Mouse (Mus musculus) limb, embryonic 13.5 days (tissue): ENCODE data around the gene Slc6a20a. TPM values are rescaled to one million over a fixed set of nuclear protein-coding genes. Genes with fewer than 3 reads are reported as not detected.
A peak's percentile ranks its signal among the peaks of the same experiment; 100 is the strongest.

Experiments
- ATAC-seq: fragments of 200-750 bp; cut with Nextera tagmentation; 2 replicates; pipeline ENCODE4 v1.8.0; 2017; ENCODE audit warnings: low read depth, moderate number of reproducible peaks, moderate TSS enrichment; ENCODE audit not compliant: low FRiP score
- H3K27ac ChIP-seq: fragments of 300-500 bp; sonication (generic); 2 replicates; pipeline ENCODE4 v1.5.1; 2015; ENCODE audit warnings: inconsistent platforms, mild to moderate bottlenecking, moderate library complexity
- H3K27me3 ChIP-seq: fragments of 300-500 bp; sonication (generic); 2 replicates; pipeline ENCODE4 v1.6.1; 2015; ENCODE audit warnings: mild to moderate bottlenecking, inconsistent platforms
- H3K36me3 ChIP-seq: fragments of 300-500 bp; sonication (generic); 2 replicates; pipeline ENCODE4 v1.6.1; 2015; ENCODE audit warnings: inconsistent platforms, mild to moderate bottlenecking, moderate library complexity
- H3K4me1 ChIP-seq: fragments of 300-500 bp; sonication (generic); 2 replicates; pipeline ENCODE4 v1.6.1; 2015; ENCODE audit warnings: inconsistent platforms
- H3K4me2 ChIP-seq: fragments of 300-500 bp; sonication (generic); replicated peaks from 2 replicates; pipeline ENCODE4 v1.6.1; 2015; ENCODE audit warnings: inconsistent platforms, mild to moderate bottlenecking, moderate library complexity
- H3K4me3 ChIP-seq: fragments of 300-500 bp; sonication (generic); 2 replicates; pipeline ENCODE4 v1.5.1; 2015; ENCODE audit warnings: moderate library complexity, mild to moderate bottlenecking, inconsistent platforms
- H3K9ac ChIP-seq: fragments of 300-500 bp; sonication (generic); 2 replicates; pipeline ENCODE4 v1.6.1; 2015; ENCODE audit warnings: mild to moderate bottlenecking, inconsistent platforms
- H3K9me3 ChIP-seq: fragments of 300-500 bp; sonication (generic); 2 replicates; pipeline ENCODE4 v1.6.1; 2016; ENCODE audit warnings: inconsistent platforms
- WGBS: fragments of 180-500 bp; shearing (Covaris S2); methylation state at CpG from one replicate; pipeline ENCODE4 v1.1.7; 2015; 5-methylcytosine and 5-hydroxymethylcytosine counted together
- polyA plus RNA-seq: library from polyadenylated mRNA; unstranded; fragments of >200 nt; fragmentation: Nextera tagmentation; extraction: Ambion mirVana; gene quantifications from 2 replicates; pipeline ENCODE4 v1.2.1, GENCODE M21; 2015

Gene Slc6a20a
- polyA plus RNA-seq, result not detected in 2 replicates

- H3K9ac ChIP-seq, result peak within 1 kb of the TSS; percentile 55
- no peak; the same call in 1 of the 2 replicates for ATAC-seq
- peaks cover 11% of the 10 kb centered on the region for H3K4me1 ChIP-seq
- H3K27ac ChIP-seq, result no peak within 1 kb of the TSS
- peak within 1 kb of the TSS; percentile 45 for H3K4me3 ChIP-seq
- no peaks in the 10 kb centered on the region for H3K36me3 ChIP-seq
- peak within 1 kb of the TSS; percentile 73 for H3K4me2 ChIP-seq
- WGBS, result under 1% methylated on average over 73 of the region's 73 CpGs
- peaks cover 92% of the 10 kb centered on the region for H3K27me3 ChIP-seq
- H3K9me3 ChIP-seq, result no peaks in the 10 kb centered on the region
Measured at GRCm38 (mm10) chr9:123678327-123679105, at the start of gene Slc6a20a, which contains the start of gene Ccr9. Gene Slc6a20a (minus strand): TSS chr9:123678885. Gene Ccr9 (plus strand): TSS chr9:123678439.

GRCm38 (mm10) chr9:123722737-123723493, 44.2 kb upstream of the Slc6a20a start:
- ATAC-seq, result no peak
- WGBS, result 67% methylated on average over 2 of the region's 2 CpGs
- Histone ChIP-seq H3K9ac (no peak overlapping the region), H3K27me3 (peaks cover 2% of the 10 kb centered on the region; the same call in 1 of the 2 replicates), H3K27ac (no peak overlapping the region), H3K4me2 (no peak overlapping the region), H3K9me3 (no peaks in the 10 kb centered on the region), H3K4me3 (no peak overlapping the region), H3K36me3 (no peaks in the 10 kb centered on the region), H3K4me1 (no peaks in the 10 kb centered on the region)

GRCm38 (mm10) chr9:123717186-123718008, 38.7 kb upstream of the Slc6a20a start, which contains the start of gene Lztfl1:
Gene Lztfl1 (minus strand): TSS chr9:123717697.
- peak; percentile 100 for ATAC-seq
- Histone ChIP-seq H3K4me2 (peak within 1 kb of the TSS; percentile 74), H3K27ac (peak within 1 kb of the TSS; percentile 70; the same call in 1 of the 2 replicates), H3K27me3 (no peaks in the 10 kb centered on the region), H3K36me3 (0 out of 2 replicates have a peak, but pooled peaks cover under 1% of the 10 kb centered on the region), H3K4me1 (peaks cover 6% of the 10 kb centered on the region), H3K9ac (peak within 1 kb of the TSS; percentile 91), H3K9me3 (no peaks in the 10 kb centered on the region), H3K4me3 (peak within 1 kb of the TSS; percentile 94)
- WGBS, result under 1% methylated on average over 55 of the region's 55 CpGs

GRCm38 (mm10) chr9:123716301-123716700, 37.6 kb upstream of the Slc6a20a start:
- H3K27ac ChIP-seq, result no peak overlapping the region
- peaks cover 6% of the 10 kb centered on the region for H3K4me1 ChIP-seq
- peak overlapping the region; percentile 25; the same call in 1 of the 2 replicates for H3K9ac ChIP-seq
- ATAC-seq, result no peak
- H3K27me3 ChIP-seq, result no peaks in the 10 kb centered on the region
- peak overlapping the region; percentile 94 for H3K4me3 ChIP-seq
- WGBS, result 37% methylated on average over 3 of the region's 3 CpGs
- H3K36me3 ChIP-seq, result peaks cover 8% of the 10 kb centered on the region
- no peaks in the 10 kb centered on the region for H3K9me3 ChIP-seq
- peak overlapping the region; percentile 74 for H3K4me2 ChIP-seq

GRCm38 (mm10) chr9:123713111-123713510, 34.4 kb upstream of the Slc6a20a start:
- H3K27me3 ChIP-seq, result no peaks in the 10 kb centered on the region
- H3K4me2 ChIP-seq, result no peak overlapping the region
- peaks cover 6% of the 10 kb centered on the region for H3K4me1 ChIP-seq
- WGBS, result 88% methylated on average over 2 of the region's 2 CpGs
- peaks cover 27% of the 10 kb centered on the region for H3K36me3 ChIP-seq
- no peaks in the 10 kb centered on the region for H3K9me3 ChIP-seq
- no peak overlapping the region for H3K4me3 ChIP-seq
- H3K9ac ChIP-seq, result no peak overlapping the region
- ATAC-seq, result no peak
- no peak overlapping the region for H3K27ac ChIP-seq

- no peaks in the 10 kb centered on the region for H3K4me1 ChIP-seq
- ATAC-seq, result no peak
- H3K27me3 ChIP-seq, result no peaks in the 10 kb centered on the region
- H3K4me2 ChIP-seq, result no peak overlapping the region
- H3K36me3 ChIP-seq, result peaks cover 45% of the 10 kb centered on the region
- H3K9me3 ChIP-seq, result no peaks in the 10 kb centered on the region
- 54% methylated on average over 2 of the region's 2 CpGs for WGBS
- H3K9ac ChIP-seq, result no peak overlapping the region
- H3K4me3 ChIP-seq, result no peak overlapping the region
- H3K27ac ChIP-seq, result no peak overlapping the region
Measured at GRCm38 (mm10) chr9:123709226-123709625, 30.5 kb upstream of the Slc6a20a start.

- Histone ChIP-seq H3K4me3 (no peak overlapping the region), H3K27ac (no peak overlapping the region), H3K4me1 (no peaks in the 10 kb centered on the region), H3K27me3 (no peaks in the 10 kb centered on the region), H3K9me3 (no peaks in the 10 kb centered on the region), H3K9ac (no peak overlapping the region), H3K4me2 (no peak overlapping the region), H3K36me3 (peaks cover 54% of the 10 kb centered on the region)
- no peak for ATAC-seq
- 94% methylated on average over 5 of the region's 5 CpGs for WGBS
Measured at GRCm38 (mm10) chr9:123701822-123702221, 23.1 kb upstream of the Slc6a20a start.

- no peaks in the 10 kb centered on the region for H3K27me3 ChIP-seq
- H3K9me3 ChIP-seq, result no peaks in the 10 kb centered on the region
- no peak overlapping the region for H3K9ac ChIP-seq
- H3K27ac ChIP-seq, result no peak overlapping the region
- ATAC-seq, result no peak
- H3K4me1 ChIP-seq, result no peaks in the 10 kb centered on the region
- no peak overlapping the region for H3K4me2 ChIP-seq
- WGBS, result 88% methylated on average over 3 of the region's 3 CpGs
- H3K36me3 ChIP-seq, result peaks cover 45% of the 10 kb centered on the region
- no peak overlapping the region for H3K4me3 ChIP-seq
Measured at GRCm38 (mm10) chr9:123695634-123696302, 17.1 kb upstream of the Slc6a20a start.

GRCm38 (mm10) chr9:123688227-123688626, 9.5 kb upstream of the Slc6a20a start:
- Histone ChIP-seq H3K4me1 (no peaks in the 10 kb centered on the region), H3K4me3 (no peak overlapping the region), H3K36me3 (peaks cover 15% of the 10 kb centered on the region), H3K27me3 (peaks cover 2% of the 10 kb centered on the region; the same call in 1 of the 2 replicates), H3K9ac (no peak overlapping the region), H3K4me2 (no peak overlapping the region), H3K9me3 (no peaks in the 10 kb centered on the region), H3K27ac (no peak overlapping the region)
- 56% methylated on average over 1 of the region's 1 CpGs for WGBS
- no peak for ATAC-seq

GRCm38 (mm10) chr9:123686206-123686605, 7.5 kb upstream of the Slc6a20a start:
- WGBS, result 77% methylated on average over 5 of the region's 5 CpGs

GRCm38 (mm10) chr9:123683704-123684103, 5.0 kb upstream of the Slc6a20a start:
- 37% methylated on average over 3 of the region's 3 CpGs for WGBS
- no peaks in the 10 kb centered on the region for H3K9me3 ChIP-seq
- no peak overlapping the region for H3K4me3 ChIP-seq
- H3K4me2 ChIP-seq, result no peak overlapping the region
- no peak overlapping the region for H3K27ac ChIP-seq
- ATAC-seq, result no peak
- H3K4me1 ChIP-seq, result peaks cover 2% of the 10 kb centered on the region
- H3K36me3 ChIP-seq, result no peaks in the 10 kb centered on the region
- H3K9ac ChIP-seq, result no peak overlapping the region
- H3K27me3 ChIP-seq, result peaks cover 43% of the 10 kb centered on the region

More at GRCm38 (mm10) chr9:123686206-123686605, 7.5 kb upstream of the Slc6a20a start:
- Histone ChIP-seq H3K4me1 (no peaks in the 10 kb centered on the region), H3K9me3 (no peaks in the 10 kb centered on the region), H3K36me3 (no peaks in the 10 kb centered on the region), H3K9ac (no peak overlapping the region), H3K4me2 (no peak overlapping the region), H3K27me3 (peaks cover 20% of the 10 kb centered on the region), H3K27ac (no peak overlapping the region), H3K4me3 (no peak overlapping the region)
- no peak for ATAC-seq
